Mouse (Mus musculus): Measurements from ENCODE around the gene Ang4.

DNA sequence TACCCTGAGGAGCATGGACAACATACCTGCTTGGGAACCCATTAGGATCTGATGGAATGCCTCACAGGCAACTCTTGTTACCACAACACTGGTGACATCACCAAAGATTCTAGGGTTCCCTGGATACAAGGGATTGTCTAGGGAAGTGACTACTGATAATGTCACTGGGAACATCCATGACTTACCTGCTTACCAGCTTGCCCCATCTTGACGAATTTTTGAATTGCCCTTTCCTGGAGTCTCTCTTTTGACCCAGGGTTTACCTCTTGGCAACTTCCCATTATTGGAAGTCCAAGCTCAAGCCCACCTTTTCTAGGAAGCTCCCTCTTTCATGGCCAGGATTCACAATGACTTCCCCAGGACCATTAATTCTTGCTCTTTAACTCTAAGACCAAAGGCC is 56.3 kb downstream of the Ang4 start, which contains the start of gene Gm5800:
- no peak for TF ChIP-seq CTCF (IDR thresholded peaks at IDR 0.05; ENCODE audit: extremely low read depth, insufficient read depth, low read length)
- TF ChIP-seq POLR2A (IDR thresholded peaks at IDR 0.05; ENCODE audit: extremely low read depth, insufficient read depth, low read length): no peak

All from cortical plate, adult 2 months (tissue).